Mouse (Mus musculus): ENCODE results near the gene Rnps1. TPM values are rescaled to one million over a fixed set of nuclear protein-coding genes. Genes with fewer than 3 reads are reported as not detected.

The Rnps1 gene
- total and polyA plus RNA-seq, 3 experiments, result 160 to 288 (median 255) TPM

GRCm38 (mm10) chr17:24407116-24407803, 7.1 kb upstream of the Rnps1 start:
- DNase-seq (ENCODE audit: extremely low read depth), result no peak
- no peaks in the 10 kb centered on the region for H3K27me3 ChIP-seq (replicated peaks)
- H3K79me2 ChIP-seq (replicated peaks; ENCODE audit: control insufficient read depth, extremely low read depth, insufficient read depth, poor library complexity, severe bottlenecking), result no peaks in the 10 kb centered on the region
- no peak; the same call in 1 of the 2 replicates for TF ChIP-seq ZMIZ1 (IDR thresholded peaks at IDR 0.05; ENCODE audit: low read depth, low read length)
- no peak for TF ChIP-seq USF2 (conservative IDR thresholded peaks at IDR 0.05; ENCODE audit: low read depth, low read length)
- TF ChIP-seq UBTF (IDR thresholded peaks at IDR 0.05; ENCODE audit: low read depth, low read length), result no peak
- TF ChIP-seq MAX (IDR thresholded peaks at IDR 0.05; ENCODE audit: low read length), result no peak
- TF ChIP-seq CHD2 (IDR thresholded peaks at IDR 0.05; ENCODE audit: low read length), result no peak
- no peak for TF ChIP-seq RAD21 (IDR thresholded peaks at IDR 0.05; ENCODE audit: low read depth, low read length)
- TF ChIP-seq NRF1 (IDR thresholded peaks at IDR 0.05; ENCODE audit: low read depth, low read length), result no peak
- no peak for TF ChIP-seq IRF4 (IDR thresholded peaks at IDR 0.05; ENCODE audit: low read depth, low read length)
- no peak for TF ChIP-seq TBP (conservative IDR thresholded peaks at IDR 0.05; ENCODE audit: low read depth, low read length)
- no peak for TF ChIP-seq KAT2A (IDR thresholded peaks at IDR 0.05; ENCODE audit: insufficient replicate concordance, low read length)
- TF ChIP-seq USF1 (IDR thresholded peaks at IDR 0.05; ENCODE audit: low read depth, low read length), result no peak
- TF ChIP-seq ELF1 (IDR thresholded peaks at IDR 0.05; ENCODE audit: low read depth, low read length), result no peak
- TF ChIP-seq MEF2A (IDR thresholded peaks at IDR 0.05; ENCODE audit: borderline replicate concordance, low read depth, low read length), result no peak
- TF ChIP-seq BHLHE40 (IDR thresholded peaks at IDR 0.05; ENCODE audit: low read depth, low read length), result no peak
- no peak for TF ChIP-seq ETS1 (conservative IDR thresholded peaks at IDR 0.05; ENCODE audit: low read depth, low read length)
- TF ChIP-seq JUN (IDR thresholded peaks at IDR 0.05; ENCODE audit: insufficient read depth, low read depth, low read length), result no peak
- TF ChIP-seq HCFC1 (IDR thresholded peaks at IDR 0.05; ENCODE audit: low read depth, low read length), result no peak
- TF ChIP-seq ZC3H11A (IDR thresholded peaks at IDR 0.05; ENCODE audit: low read depth, low read length), result no peak
- no peak for TF ChIP-seq SMC3 (IDR thresholded peaks at IDR 0.05; ENCODE audit: low read depth, low read length)
- TF ChIP-seq MYC (IDR thresholded peaks at IDR 0.05; ENCODE audit: low read depth, low read length), result no peak
- dilution Hi-C loops (cut with MboI; ENCODE audit: extremely low pct_ligation_motif_present, extremely low pct_unique_long_range_greater_than_20kb, low sequenced_read_pairs) (no loop called here), in situ Hi-C loops (cut with MboI; ENCODE audit: low pct_ligation_motif_present, low pct_unique_long_range_greater_than_20kb, low sequenced_read_pairs) (no loop called here)
- H3K4me3 ChIP-seq (replicated peaks in 1 of 3; ENCODE audit: low read depth in 2 of 3, low read length in 2 of 3, poor library complexity in 1 of 3), result no peak overlapping the region
- no peaks in the 10 kb centered on the region for H3K4me1 ChIP-seq (ENCODE audit: control insufficient read depth in 1 of 2, insufficient read depth in 2 of 2)
- no peak overlapping the region for H3K4me2 ChIP-seq (ENCODE audit: insufficient read depth, low read depth, poor library complexity, severe bottlenecking)
- no peak overlapping the region for H3K9ac ChIP-seq (ENCODE audit: insufficient read depth, low read depth)
- no peak overlapping the region for H3K27ac ChIP-seq (ENCODE audit: insufficient read depth, low read depth)
- H3K9me3 ChIP-seq (replicated peaks; ENCODE audit: low read length), result no peaks in the 10 kb centered on the region
- H3K36me3 ChIP-seq (replicated peaks in 1 of 2; ENCODE audit: control insufficient read depth in 1 of 2, insufficient read depth in 1 of 2, low read length in 1 of 2), result peaks cover 58 to 90% of the 10 kb centered on the region in 2 experiments
